Mouse (Mus musculus) liver, embryonic 14.5 days (tissue): ENCODE results near the gene Ndp.

Source experiments
- CTCF ChIP-seq: IDR thresholded peaks from 2 replicates; pipeline ENCODE4 v1.5.1; 2016; ENCODE audit warnings: antibody characterized with exemption, low read depth, control low read depth
- EP300 ChIP-seq: IDR thresholded peaks from 2 replicates; pipeline ENCODE4 v1.6.1; 2016; ENCODE audit warnings: antibody characterized with exemption, low read depth

DNA sequence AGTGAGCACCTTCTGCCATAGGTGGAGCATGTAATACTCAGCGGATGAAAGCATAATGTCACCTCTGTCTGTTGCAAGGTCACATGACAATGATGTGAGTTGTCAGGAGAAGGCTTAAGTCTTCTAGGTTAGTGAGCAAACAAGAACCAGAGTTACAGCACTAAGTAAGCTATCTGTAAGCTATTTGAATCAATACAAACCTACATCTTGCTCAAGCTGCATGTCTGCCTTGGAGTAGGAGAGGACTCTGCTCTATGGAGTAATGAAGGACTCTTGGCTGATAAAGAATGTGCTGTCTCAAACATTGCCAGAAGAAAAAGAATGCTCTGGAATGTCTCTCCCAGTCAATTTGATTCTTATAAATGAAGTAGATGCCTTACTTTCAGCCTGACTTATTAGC, 74.3 kb downstream of the Ndp start:
- no peak for TF ChIP-seq CTCF
- no peak for TF ChIP-seq EP300
